Mouse (Mus musculus) gastrocnemius, postnatal 25 days (tissue): Measurements from ENCODE around the gene Kif2a. TPM values are rescaled to one million over a fixed set of nuclear protein-coding genes. Genes with fewer than 3 reads are reported as not detected.

Experiments used
- DNase-seq: peaks from one replicate; pipeline ENCODE4 v3.0.0; 2022
- long read RNA-seq, 2 experiments: library from polyadenylated mRNA; stranded (forward); transcript quantifications; one replicate each; pipeline ENCODE4 v2.0.0; 2021
- total RNA-seq, 2 experiments: library from RNA; stranded (reverse); gene quantifications; 1 replicate in 1 of 2; 2 replicates in 1 of 2; pipeline ENCODE4 v1.2.3; 2021

The Kif2a gene
- total RNA-seq: 10 to 100 TPM; 23.3 to 23.4 TPM
- long read RNA-seq, experiment 1, full-length matches to known transcripts: 1 of 5 reads
- long read RNA-seq, experiment 1, partial matches to known transcripts: 1 of 5 reads
- long read RNA-seq, experiment 1, other reads (novel, unspliced or antisense): 3 of 5 reads
- long read RNA-seq, experiment 2, full-length matches to known transcripts: 2 of 9 reads
- long read RNA-seq, experiment 2, partial matches to known transcripts: 2 of 9 reads
- long read RNA-seq, experiment 2, other reads (novel, unspliced or antisense): 5 of 9 reads

DNA sequence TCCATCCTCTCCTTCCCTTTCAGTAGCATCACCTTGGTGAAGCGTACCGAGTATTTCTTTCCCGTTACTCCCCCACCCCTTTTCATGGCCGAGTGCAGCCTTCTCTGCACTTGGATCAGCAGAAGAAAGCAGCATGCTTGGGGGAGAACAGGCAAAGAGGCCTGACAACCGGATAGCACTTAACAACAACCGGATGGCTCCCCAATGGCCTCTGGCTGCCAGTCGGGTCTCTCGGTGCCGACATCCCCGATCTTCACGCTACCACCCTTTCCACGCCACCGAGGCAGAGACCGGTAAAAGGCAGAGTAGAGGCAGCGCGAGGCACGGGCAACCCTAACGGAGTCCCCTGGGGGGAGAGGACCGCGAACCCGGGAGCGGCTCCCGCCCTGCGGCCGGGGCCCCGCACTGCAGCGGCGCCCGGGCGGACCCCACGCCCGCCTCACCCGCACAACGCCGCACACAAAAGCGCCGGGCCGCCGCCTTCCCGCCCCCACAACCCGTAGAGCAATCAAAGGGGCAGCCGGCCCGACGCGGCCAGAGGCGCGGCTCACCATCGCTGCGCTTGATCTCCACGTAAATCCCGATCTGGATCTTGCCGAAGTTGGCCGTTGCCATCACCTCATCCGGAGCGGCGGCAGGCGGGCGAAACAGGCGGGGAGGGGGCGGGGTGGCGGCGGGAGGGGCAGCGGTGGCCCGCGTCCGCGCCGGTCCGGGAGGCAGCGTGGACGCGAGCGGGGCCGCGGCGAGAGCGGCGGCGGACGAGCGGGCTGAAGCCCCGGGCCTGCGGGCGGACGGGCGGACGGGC is at the start of gene Kif2a:
Kif2a (minus strand) TSS at position 666 of the 805 bp plus-strand sequence.
- DNase-seq: peak; percentile 38

GRCm38 (mm10) chr13:107069061-107069460 is 47.1 kb upstream of the Kif2a start:
- DNase-seq: no peak

DNA sequence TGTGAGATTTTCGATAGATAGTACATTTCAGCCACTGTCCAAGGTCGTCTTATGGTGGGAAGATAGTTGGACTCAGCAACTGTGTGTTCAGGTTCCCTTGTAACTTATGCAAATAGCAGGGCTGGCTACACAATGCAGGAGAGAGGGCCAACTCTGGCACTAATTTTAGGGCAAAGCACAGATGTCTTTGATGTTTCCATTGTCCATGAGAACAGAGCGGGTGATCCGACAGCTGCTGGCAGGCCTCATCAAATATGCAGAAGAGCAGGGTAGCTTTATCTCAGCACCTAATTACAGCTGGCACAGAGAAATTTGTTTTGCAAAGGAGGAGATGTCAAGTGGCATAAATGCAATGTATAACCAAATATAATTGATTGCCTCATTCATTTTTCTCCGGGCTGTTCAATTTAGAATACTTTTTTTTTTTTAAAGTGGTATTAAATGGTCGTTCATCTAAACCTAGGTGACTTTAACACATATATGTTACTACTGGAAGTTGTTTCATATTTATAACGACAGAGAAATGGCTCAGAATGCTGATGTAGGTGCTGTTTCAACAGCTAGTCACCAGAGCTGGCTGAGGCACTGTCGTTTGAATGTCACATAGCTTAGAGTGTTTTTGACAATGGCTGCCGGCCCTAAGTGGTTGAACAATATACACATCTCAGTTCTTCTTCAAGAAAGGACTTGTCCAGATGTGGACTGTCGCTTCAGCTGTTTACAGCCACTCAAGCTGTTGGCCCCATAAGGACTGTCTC is 43.4 kb upstream of the Kif2a start:
- DNase-seq: no peak

- DNase-seq: no peak
Measured at GRCm38 (mm10) chr13:107064263-107064662, 42.3 kb upstream of the Kif2a start.

DNA sequence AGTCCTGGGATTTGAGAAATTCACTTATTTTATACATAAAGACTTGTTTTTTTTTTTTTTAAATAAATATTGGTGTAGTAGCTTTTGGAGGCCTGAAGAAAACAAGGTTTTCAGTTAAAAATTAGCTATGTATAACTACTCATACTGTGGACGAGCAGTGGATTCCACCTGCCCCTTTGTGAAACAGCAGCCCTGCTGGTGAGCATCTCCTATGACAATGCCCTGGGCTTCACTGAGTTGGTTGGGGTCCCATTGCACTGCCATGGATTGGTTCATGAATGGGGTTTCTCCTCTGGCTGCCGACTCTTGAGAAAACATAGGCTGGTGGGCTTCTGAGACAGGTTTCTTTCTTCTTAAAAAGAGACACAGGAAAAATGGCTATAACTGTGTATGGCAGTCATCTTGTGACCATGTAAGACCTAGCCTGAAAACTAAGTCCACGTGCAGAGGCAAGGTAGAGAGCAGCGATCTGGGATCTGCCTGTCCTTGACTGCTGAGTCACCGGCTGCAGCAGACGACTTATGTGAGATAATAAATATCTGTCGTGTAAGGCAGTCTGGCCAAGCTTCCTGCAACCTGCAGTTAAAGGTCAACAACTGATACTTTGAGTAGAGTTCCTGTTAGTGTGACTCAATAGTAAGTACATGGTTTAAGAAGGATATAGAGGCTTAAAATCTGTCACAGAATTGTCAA is 41.3 kb upstream of the Kif2a start:
- no peak for DNase-seq

- no peak for DNase-seq
Measured at GRCm38 (mm10) chr13:107060098-107060497, 38.2 kb upstream of the Kif2a start.

DNA sequence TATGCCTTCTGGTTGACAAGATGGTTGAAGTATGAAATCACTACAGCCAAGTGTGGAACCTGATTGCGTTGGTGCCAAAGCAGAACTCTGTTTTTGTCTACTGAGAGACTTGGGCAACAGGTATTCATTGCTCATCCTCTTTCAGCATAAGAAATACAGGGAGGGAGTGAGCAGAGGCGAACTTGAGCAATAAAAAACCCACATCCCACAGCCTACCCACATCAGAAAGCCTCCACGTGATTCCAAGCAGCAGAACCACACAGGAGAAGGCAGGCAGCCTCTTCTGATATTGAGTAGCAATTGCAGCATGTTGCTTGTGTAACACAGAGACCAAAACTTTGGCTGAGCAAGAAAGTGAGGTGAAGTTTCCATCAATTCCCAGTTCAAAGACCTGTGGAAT is 37.5 kb upstream of the Kif2a start:
- DNase-seq: no peak

DNA sequence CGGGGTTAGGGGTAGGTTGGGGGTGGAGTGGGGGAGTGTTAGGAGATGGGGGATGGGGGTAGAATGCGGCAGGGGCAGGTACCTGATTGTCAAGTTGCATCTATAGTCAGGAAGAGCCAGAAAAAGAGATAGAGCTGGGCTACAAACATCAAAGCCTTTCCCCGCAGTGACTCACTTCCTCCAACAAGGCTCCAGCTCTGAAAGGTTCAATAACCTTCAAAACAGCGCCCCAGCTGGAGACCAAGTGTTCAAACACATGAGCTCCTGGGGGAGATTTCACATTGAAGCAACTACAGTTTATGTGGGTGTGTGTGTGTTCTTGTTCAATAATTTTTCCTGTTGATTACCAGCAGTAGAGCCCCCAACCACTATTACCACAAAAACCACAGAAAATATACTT is 34.4 kb upstream of the Kif2a start:
- DNase-seq: no peak

DNA sequence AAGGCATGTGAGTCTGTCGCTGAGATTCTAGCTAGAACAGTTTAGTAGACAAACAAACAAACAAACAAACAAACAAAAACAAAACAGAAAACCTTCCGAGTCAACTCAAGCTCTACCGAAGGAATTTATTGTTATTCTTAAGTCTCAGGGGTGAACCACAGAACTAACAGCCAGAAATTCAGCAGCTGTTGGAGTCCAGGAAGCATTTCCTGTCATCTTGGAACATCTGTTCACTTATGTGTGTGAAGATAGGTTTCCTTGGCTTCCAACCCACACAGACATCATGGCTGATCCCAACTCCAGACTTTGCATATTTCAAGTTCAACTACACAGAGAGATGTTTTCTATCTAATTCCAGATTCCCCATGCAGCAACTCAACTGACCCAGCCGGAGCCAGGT is 32.6 kb upstream of the Kif2a start:
- no peak for DNase-seq

- no peak for DNase-seq
Measured at GRCm38 (mm10) chr13:107051342-107051741, 29.4 kb upstream of the Kif2a start.

GRCm38 (mm10) chr13:107044229-107044628 is 22.3 kb upstream of the Kif2a start:
- no peak for DNase-seq

DNA sequence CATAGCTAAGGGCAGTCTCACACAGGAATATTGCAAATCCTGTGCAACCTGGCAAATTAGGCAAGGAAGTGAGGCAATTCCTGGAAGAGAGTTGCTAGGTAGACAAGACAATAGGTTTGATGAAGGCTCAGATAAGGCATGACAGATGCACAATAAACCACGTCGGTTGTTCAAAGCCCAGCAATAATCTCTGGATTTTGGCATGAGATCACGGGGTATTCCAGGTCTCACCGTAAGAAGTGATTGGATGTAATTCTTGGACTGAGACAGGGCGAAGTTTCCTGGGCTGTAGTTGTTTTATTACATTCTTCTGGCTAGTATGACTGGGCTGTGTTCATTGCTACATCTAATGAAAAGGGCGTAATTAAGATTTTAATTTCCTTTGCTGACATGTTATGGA is 20.6 kb upstream of the Kif2a start:
- DNase-seq: no peak

GRCm38 (mm10) chr13:107039493-107039892 is 17.6 kb upstream of the Kif2a start:
- no peak for DNase-seq

DNA sequence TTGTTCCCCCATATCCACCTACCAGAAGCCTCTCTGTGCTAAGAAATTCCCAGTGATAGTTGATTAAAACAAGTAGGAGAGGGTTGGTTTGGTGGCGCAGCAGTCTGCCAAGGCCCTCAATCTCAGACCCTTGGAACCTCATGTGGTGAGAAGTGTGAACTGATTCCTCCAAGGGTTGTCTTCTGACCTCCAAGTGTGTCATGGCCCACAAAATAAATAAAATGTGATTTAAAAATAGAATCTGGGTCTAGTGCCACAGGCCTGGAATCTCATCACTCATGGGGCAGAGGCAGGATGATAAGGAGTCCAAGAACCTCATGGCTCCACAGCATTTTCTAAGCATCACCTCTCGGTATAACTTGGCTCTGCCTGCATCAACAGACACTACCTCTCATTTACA is 16.4 kb upstream of the Kif2a start:
- DNase-seq: no peak

GRCm38 (mm10) chr13:107035511-107036113 is 13.7 kb upstream of the Kif2a start:
- no peak for DNase-seq

DNA sequence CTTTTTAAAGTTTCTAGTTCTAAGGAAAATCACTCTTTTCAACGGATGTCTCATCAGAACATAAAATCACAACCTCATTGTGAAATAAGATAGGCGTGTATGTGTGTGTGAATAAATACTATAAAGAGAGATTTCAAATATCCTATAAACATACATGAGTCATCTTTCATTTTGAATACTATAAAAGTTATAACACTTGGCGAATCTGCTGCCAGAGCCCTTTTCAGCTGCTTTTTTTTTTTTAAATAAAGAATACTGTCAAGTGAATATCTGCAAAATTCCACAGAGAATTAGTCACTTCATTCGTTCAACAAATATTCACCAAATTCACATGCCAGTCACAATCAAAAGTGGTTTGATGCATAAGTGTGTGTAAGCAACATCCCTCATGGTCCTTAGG is 13.2 kb upstream of the Kif2a start:
- no peak for DNase-seq

GRCm38 (mm10) chr13:107034028-107034920 is 12.3 kb upstream of the Kif2a start:
- no peak for DNase-seq

- DNase-seq: no peak
Measured at GRCm38 (mm10) chr13:107031228-107031627, 9.3 kb upstream of the Kif2a start.

GRCm38 (mm10) chr13:107027218-107027617 is 5.3 kb upstream of the Kif2a start:
- DNase-seq: no peak

DNA sequence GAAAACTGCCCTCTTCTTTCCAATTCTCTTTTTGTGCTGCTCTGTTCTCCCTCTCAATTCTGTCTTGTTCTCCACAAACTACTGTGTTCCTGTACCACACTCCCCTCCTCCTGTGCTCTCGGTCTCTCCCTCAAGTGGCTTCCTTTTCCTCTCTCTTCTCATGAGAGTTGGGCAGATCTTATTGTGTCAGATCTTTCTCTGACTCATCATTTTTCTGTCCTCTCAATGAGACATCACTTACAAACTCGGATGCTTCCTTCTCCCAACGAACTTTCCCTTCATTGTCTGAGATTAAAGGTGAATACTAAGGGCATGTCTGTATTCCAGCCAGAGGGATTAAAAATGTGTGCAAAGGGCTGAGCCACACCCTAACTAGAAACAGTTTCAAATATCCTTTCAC is 3.7 kb upstream of the Kif2a start:
- DNase-seq: no peak
